Comparison of ENCODE assay signal across 10 mouse cellular contexts in genomic region chr8:80838199-80838598, GRCm38 (mm10). TPM values are rescaled to one million over a fixed set of nuclear protein-coding genes. Genes with fewer than 3 reads are reported as not detected.
DNase-seq lines count a peak whose midpoint lies in the region; ATAC-seq and TF ChIP-seq lines count a peak whose summit lies in the region.
"Had no signal": no experiment of that assay in that cellular context is flagged by ENCODE, and none has a peak within 500 bp of the region (broad histone marks: within the 10 kb centered on the region; RNA-seq: fewer than 3 reads in every experiment).

No protein-coding gene starts in this region.

- H3K36me3 ChIP-seq in stomach, embryonic 15.5 days = no peaks in the 10 kb centered on the region
- no peaks in the 10 kb centered on the region for H3K36me3 ChIP-seq in stomach, postnatal 0 days (ENCODE audit: control insufficient read depth, insufficient read depth, low read length)
- H3K36me3 ChIP-seq in heart, embryonic 10.5 days = peaks cover 8% of the 10 kb centered on the region; the same call in 1 of the 2 replicates
- H3K36me3 ChIP-seq: embryonic facial prominence, embryonic 12.5 days had no signal

- H3K9ac ChIP-seq in stomach, embryonic 15.5 days = no peak overlapping the region
- no peak overlapping the region for H3K9ac ChIP-seq in stomach, postnatal 0 days (ENCODE audit: low read length)
- H3K9ac ChIP-seq: embryonic facial prominence, embryonic 12.5 days had no signal

- no peak for TF ChIP-seq CTCF in stomach, postnatal 0 days (IDR thresholded peaks at IDR 0.05; ENCODE audit: low read depth)

- no peak overlapping the region for H3K4me3 ChIP-seq in stomach, embryonic 15.5 days (replicated peaks)
- H3K4me3 ChIP-seq in stomach, postnatal 0 days (ENCODE audit: low read depth, low read length) = no peak overlapping the region
- no peak overlapping the region for H3K4me3 ChIP-seq in heart, embryonic 10.5 days
- H3K4me3 ChIP-seq: embryonic facial prominence, embryonic 12.5 days had no signal

- WGBS in stomach, embryonic 15.5 days = 21% methylated on average over 6 of the region's 6 CpGs
- WGBS in stomach, postnatal 0 days = 19% methylated on average over 6 of the region's 6 CpGs
- 29% methylated on average over 6 of the region's 6 CpGs for WGBS in heart, embryonic 10.5 days

- no peak for TF ChIP-seq EP300 in stomach, postnatal 0 days (optimal IDR thresholded peaks at IDR 0.05)

- H3K4me2 ChIP-seq in stomach, embryonic 15.5 days = no peak overlapping the region
- H3K4me2 ChIP-seq in stomach, postnatal 0 days (replicated peaks; ENCODE audit: low read depth) = no peak overlapping the region; the same call in 1 of the 2 replicates
- H3K4me2 ChIP-seq: embryonic facial prominence, embryonic 12.5 days had no signal

- no peaks in the 10 kb centered on the region for H3K9me3 ChIP-seq in stomach, embryonic 15.5 days
- no peaks in the 10 kb centered on the region for H3K9me3 ChIP-seq in stomach, postnatal 0 days (ENCODE audit: control insufficient read depth, low read length)
- H3K9me3 ChIP-seq in heart, embryonic 10.5 days = no peaks in the 10 kb centered on the region
- H3K9me3 ChIP-seq: embryonic facial prominence, embryonic 12.5 days had no signal

- ATAC-seq in stomach, embryonic 15.5 days (ENCODE audit: insufficient read depth, low FRiP score, low read depth) = peak; percentile 63; the same call in 1 of the 2 replicates
- no peak for ATAC-seq in stomach, postnatal 0 days (ENCODE audit: low FRiP score, low TSS enrichment)

- DNase-seq in stomach, postnatal 0 days (ENCODE audit: low spot score) = no peak
- DNase-seq in heart, embryonic 10.5 days (ENCODE audit: low spot score) = no peak
- peak; percentile 78 for DNase-seq in kidney, postnatal 10 days
- DNase-seq in yolk sac, embryonic 10.5 days (ENCODE audit: low spot score) = peak; percentile 51
- DNase-seq in embryo, embryonic 9.5 days (ENCODE audit: extremely low spot score) = no peak
- no peak for DNase-seq in right cerebral cortex, postnatal 14 days
- no peak for DNase-seq in right cerebral cortex, adult 18-20 months
- DNase-seq: layer of hippocampus, postnatal 36 days had no signal

- 0 out of 2 replicates have a peak overlapping the region, but pooled peaks have one; percentile 12 for H3K27ac ChIP-seq in stomach, embryonic 15.5 days
- no peak overlapping the region; the same call in 1 of the 2 replicates for H3K27ac ChIP-seq in stomach, postnatal 0 days (replicated peaks)
- 0 out of 2 replicates have a peak overlapping the region, but pooled peaks have one; percentile 22 for H3K27ac ChIP-seq in heart, embryonic 10.5 days
- H3K27ac ChIP-seq: embryonic facial prominence, embryonic 12.5 days had no signal

- no peaks in the 10 kb centered on the region for H3K27me3 ChIP-seq in stomach, embryonic 15.5 days (replicated peaks)
- H3K27me3 ChIP-seq in stomach, postnatal 0 days (ENCODE audit: control insufficient read depth, insufficient read depth, low read length) = no peaks in the 10 kb centered on the region
- no peaks in the 10 kb centered on the region for H3K27me3 ChIP-seq in heart, embryonic 10.5 days (ENCODE audit: insufficient read depth, poor library complexity, severe bottlenecking)
- H3K27me3 ChIP-seq: embryonic facial prominence, embryonic 12.5 days had no signal

- H3K4me1 ChIP-seq in stomach, embryonic 15.5 days = peaks cover 8% of the 10 kb centered on the region; the same call in 1 of the 2 replicates
- H3K4me1 ChIP-seq in stomach, postnatal 0 days (replicated peaks; ENCODE audit: control insufficient read depth, insufficient read depth) = no peaks in the 10 kb centered on the region
- H3K4me1 ChIP-seq in heart, embryonic 10.5 days = peaks cover 58% of the 10 kb centered on the region

RNA-seq across cellular contexts. Expression of gene Gab1, which starts 42.1 kb away (rescaled TPM):
- polyA plus RNA-seq in stomach, embryonic 15.5 days (2015; fragmentation: Nextera tagmentation; extraction: Ambion mirVana) = 15.5 and 16.8 TPM in 2 replicates
- polyA plus RNA-seq in stomach, postnatal 0 days (2015; fragmentation: Nextera tagmentation; extraction: Ambion mirVana) = 7.3 and 8.3 TPM in 2 replicates
- polyA plus RNA-seq in heart, embryonic 10.5 days (2016; fragmentation: Nextera tagmentation; extraction: Ambion mirVana) = 24.8 and 37.6 TPM in 2 replicates

Comparison
In these comparisons a context has a peak if more than half of its experiments do, and no peak if none do; other contexts are left out.
1. DNase-seq: peak in kidney, postnatal 10 days (single experiment) and yolk sac, embryonic 10.5 days (single experiment); none in stomach, postnatal 0 days (single experiment), heart, embryonic 10.5 days (single experiment), embryo, embryonic 9.5 days (single experiment), right cerebral cortex, postnatal 14 days (single experiment) and right cerebral cortex, adult 18-20 months (single experiment).